Mouse (Mus musculus) heart, embryonic 14.5 days (tissue): ENCODE measurements at regions not wholly inside any gene's neighbourhood (a gene's known extent, or its start where the extent isn't known, plus 50 kb on each side); places are given as distances from the start of the nearest gene placed in this dataset.

Experiments used
- ATAC-seq: fragments of 200-750 bp; cut with Nextera tagmentation; 2 replicates; pipeline ENCODE4 v1.8.0; 2017; ENCODE audit warnings: low read depth, moderate TSS enrichment; ENCODE audit not compliant: insufficient number of reproducible peaks, insufficient read depth, low FRiP score
- H3K27ac ChIP-seq, 2 experiments: fragments of 200-500 bp in 1 of 2; fragments of 300-500 bp in 1 of 2; sonication (generic) in 1 of 2; replicated peaks in 1 of 2; 2 replicates each; pipeline ENCODE4 v1.5.1; 2012 to 2014; ENCODE audit warnings: low read depth in 2 of 2, low read length in 2 of 2, control low read depth in 1 of 2, mild to moderate bottlenecking in 1 of 2, mixed read lengths in 1 of 2; ENCODE audit not compliant: control insufficient read depth in 1 of 2, insufficient read depth in 1 of 2
- H3K27me3 ChIP-seq: fragments of 300-500 bp; sonication (generic); 2 replicates; pipeline ENCODE4 v1.6.1; 2014; ENCODE audit warnings: mild to moderate bottlenecking, low read length, control low read depth; ENCODE audit not compliant: control insufficient read depth, insufficient read depth
- H3K36me3 ChIP-seq: fragments of 300-500 bp; sonication (generic); 2 replicates; pipeline ENCODE4 v1.6.1; 2014; ENCODE audit warnings: mild to moderate bottlenecking, control low read depth, low read length, mixed read lengths; ENCODE audit not compliant: control insufficient read depth, insufficient read depth
- H3K4me1 ChIP-seq, 2 experiments: fragments of 200-500 bp in 1 of 2; fragments of 300-500 bp in 1 of 2; sonication (generic) in 1 of 2; 2 replicates each; pipeline ENCODE4 v1.6.1; 2012 to 2014; ENCODE audit warnings: low read length in 2 of 2, control low read depth in 1 of 2, mixed read lengths in 1 of 2; ENCODE audit not compliant: control insufficient read depth in 2 of 2, insufficient read depth in 2 of 2
- H3K4me2 ChIP-seq: fragments of 300-500 bp; sonication (generic); 2 replicates; pipeline ENCODE4 v1.6.1; 2014; ENCODE audit warnings: mild to moderate bottlenecking, low read length
- H3K4me3 ChIP-seq, 2 experiments: fragments of 200-500 bp in 1 of 2; fragments of 300-500 bp in 1 of 2; sonication (generic) in 1 of 2; 2 replicates each; pipeline ENCODE4 v1.5.1; 2012 to 2014; ENCODE audit warnings: low read length in 2 of 2, mild to moderate bottlenecking in 2 of 2, control low read depth in 1 of 2, low read depth in 1 of 2, moderate library complexity in 1 of 2; ENCODE audit not compliant: control insufficient read depth in 1 of 2, insufficient read depth in 1 of 2
- H3K9ac ChIP-seq: fragments of 300-500 bp; sonication (generic); 2 replicates; pipeline ENCODE4 v1.6.1; 2014; ENCODE audit warnings: mild to moderate bottlenecking, low read length
- H3K9me3 ChIP-seq: fragments of 300-500 bp; sonication (generic); 2 replicates; pipeline ENCODE4 v1.6.1; 2016; ENCODE audit warnings: low read length, control low read depth; ENCODE audit not compliant: control insufficient read depth
- WGBS: fragments of 180-500 bp; shearing (Covaris S2); extraction: QIAGEN DNeasy Blood & Tissue Kit; methylation state at CpG from one replicate; pipeline ENCODE4 v1.1.7; 2014; 5-methylcytosine and 5-hydroxymethylcytosine counted together

GRCm38 (mm10) chr1:51670009-51670408 lies 191.8 kb upstream of the Nabp1 start:
- no peak for ATAC-seq
- WGBS = 61% methylated on average over 3 of the region's 3 CpGs
- no peak overlapping the region for H3K4me3 ChIP-seq

GRCm38 (mm10) chr1:51668881-51669280 lies 190.7 kb upstream of the Nabp1 start:
- no peak overlapping the region for H3K9ac ChIP-seq
- no peak overlapping the region for H3K4me2 ChIP-seq
- no peaks in the 10 kb centered on the region for H3K4me1 ChIP-seq
- ATAC-seq = no peak
- H3K4me3 ChIP-seq = no peak overlapping the region
- H3K36me3 ChIP-seq = no peaks in the 10 kb centered on the region
- no peak overlapping the region for H3K27ac ChIP-seq
- no peaks in the 10 kb centered on the region for H3K27me3 ChIP-seq
- no peaks in the 10 kb centered on the region for H3K9me3 ChIP-seq

More at GRCm38 (mm10) chr1:51670009-51670408, 191.8 kb upstream of the Nabp1 start:
- H3K27ac ChIP-seq = no peak overlapping the region
- H3K4me1 ChIP-seq = no peaks in the 10 kb centered on the region
- no peaks in the 10 kb centered on the region for H3K9me3 ChIP-seq
- no peaks in the 10 kb centered on the region for H3K27me3 ChIP-seq
- no peaks in the 10 kb centered on the region for H3K36me3 ChIP-seq
- no peak overlapping the region for H3K9ac ChIP-seq
- H3K4me2 ChIP-seq = no peak overlapping the region

DNA sequence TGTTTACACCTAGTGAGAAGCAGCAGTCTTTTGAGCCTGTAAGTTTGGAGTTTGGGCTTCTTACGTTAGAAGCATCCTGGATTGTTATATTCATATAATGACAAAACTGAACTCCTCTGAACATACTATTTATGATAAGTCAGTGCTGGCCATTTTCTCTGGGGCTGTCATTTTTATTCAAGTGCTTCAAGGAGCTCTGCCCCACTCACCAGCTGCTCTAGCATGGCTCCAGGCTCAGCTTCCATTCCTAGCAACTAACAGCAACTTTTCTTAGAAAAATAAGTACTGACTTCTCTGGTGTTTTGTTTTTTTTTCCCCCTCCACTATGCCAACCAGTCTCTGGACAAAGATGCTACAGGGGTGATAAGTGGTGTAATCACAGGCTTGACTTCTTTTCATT lies 182.3 kb upstream of the Nabp1 start:
- no peaks in the 10 kb centered on the region for H3K36me3 ChIP-seq
- 84% methylated on average over 1 of the region's 1 CpGs for WGBS

GRCm38 (mm10) chr1:51657203-51657602 lies 179.0 kb upstream of the Nabp1 start:
- H3K4me3 ChIP-seq = no peak overlapping the region
- 45% methylated on average over 4 of the region's 4 CpGs for WGBS
- no peak for ATAC-seq

More for the DNA sequence above, 182.3 kb upstream of the Nabp1 start:
- Histone ChIP-seq H3K27ac (no peak overlapping the region), H3K4me2 (no peak overlapping the region), H3K9ac (no peak overlapping the region), H3K4me3 (no peak overlapping the region), H3K27me3 (no peaks in the 10 kb centered on the region), H3K4me1 (no peaks in the 10 kb centered on the region), H3K9me3 (no peaks in the 10 kb centered on the region)
- no peak for ATAC-seq

GRCm38 (mm10) chr1:51650653-51650995 lies 172.4 kb upstream of the Nabp1 start:
- Histone ChIP-seq H3K27ac (no peak overlapping the region), H3K4me1 (peaks cover 0 to 4% of the 10 kb centered on the region in 2 experiments; a peak in 1 of 4 replicates), H3K4me3 (no peak overlapping the region), H3K27me3 (no peaks in the 10 kb centered on the region), H3K4me2 (no peak overlapping the region), H3K9me3 (no peaks in the 10 kb centered on the region), H3K36me3 (no peaks in the 10 kb centered on the region), H3K9ac (no peak overlapping the region)
- ATAC-seq = no peak
- WGBS = 32% methylated on average over 3 of the region's 3 CpGs

More at GRCm38 (mm10) chr1:51657203-51657602, 179.0 kb upstream of the Nabp1 start:
- Histone ChIP-seq H3K9ac (no peak overlapping the region), H3K36me3 (no peaks in the 10 kb centered on the region), H3K27ac (no peak overlapping the region), H3K27me3 (no peaks in the 10 kb centered on the region), H3K4me1 (no peaks in the 10 kb centered on the region), H3K4me2 (no peak overlapping the region), H3K9me3 (no peaks in the 10 kb centered on the region)

DNA sequence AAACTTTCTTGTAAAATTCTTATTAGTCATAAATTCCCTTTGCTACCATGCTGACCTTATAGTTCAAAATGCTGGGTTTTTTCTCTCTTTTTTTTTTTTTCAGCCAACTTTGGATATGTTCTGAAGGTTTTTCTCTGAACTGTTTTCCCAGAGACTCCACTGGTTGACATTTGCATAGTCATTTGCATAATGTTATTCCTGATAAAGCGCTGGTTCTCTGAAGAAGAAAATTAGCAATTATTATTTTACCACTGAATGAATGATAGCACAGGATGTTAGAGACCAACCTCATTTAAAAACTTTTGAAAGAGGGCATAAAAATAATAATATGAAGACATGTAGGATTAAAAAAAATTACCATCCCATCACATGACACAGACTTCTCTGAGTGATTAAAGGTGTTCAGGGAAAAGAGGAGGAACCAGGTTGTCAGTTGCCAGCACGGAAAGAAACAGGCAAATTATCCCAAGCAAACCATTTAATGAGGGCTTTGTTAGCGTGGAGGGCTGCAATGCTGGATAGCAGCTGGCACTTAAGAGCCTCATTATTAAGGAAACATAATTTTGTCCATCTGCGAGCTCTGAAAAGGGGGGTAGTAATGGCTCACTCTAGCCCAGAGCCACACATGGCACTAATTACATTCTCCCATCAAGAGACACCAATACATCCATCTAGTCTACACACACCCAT lies 171.9 kb upstream of the Nabp1 start:
- WGBS = 62% methylated on average over 4 of the region's 4 CpGs
- Histone ChIP-seq H3K4me2 (no peak overlapping the region), H3K27ac (no peak overlapping the region), H3K36me3 (no peaks in the 10 kb centered on the region), H3K9ac (no peak overlapping the region), H3K9me3 (no peaks in the 10 kb centered on the region), H3K4me1 (peaks cover 0 to 4% of the 10 kb centered on the region in 2 experiments; a peak in 1 of 4 replicates), H3K4me3 (no peak overlapping the region), H3K27me3 (no peaks in the 10 kb centered on the region)
- ATAC-seq = no peak

DNA sequence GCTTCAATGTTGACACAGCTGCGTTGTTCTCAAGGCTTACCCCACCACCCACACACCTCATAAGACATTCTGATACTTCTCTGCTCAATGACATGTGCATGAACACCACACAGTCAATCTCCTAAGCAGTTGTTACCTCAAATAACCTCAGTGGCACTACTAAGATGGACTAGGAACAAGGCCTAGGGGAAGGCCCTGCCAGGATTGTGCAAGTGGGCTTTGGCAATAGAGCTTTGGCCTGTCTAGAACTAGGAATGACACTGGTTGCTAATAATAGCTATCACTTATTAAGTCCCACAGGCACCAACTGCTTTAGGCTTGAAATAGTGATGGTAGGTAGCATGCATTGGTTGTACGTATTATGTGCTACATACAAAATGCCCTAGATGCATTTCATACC lies 169.7 kb upstream of the Nabp1 start:
- peaks cover 0 to 4% of the 10 kb centered on the region in 2 experiments; a peak in 1 of 4 replicates for H3K4me1 ChIP-seq
- H3K27ac ChIP-seq = no peak overlapping the region
- no peak for ATAC-seq

DNA sequence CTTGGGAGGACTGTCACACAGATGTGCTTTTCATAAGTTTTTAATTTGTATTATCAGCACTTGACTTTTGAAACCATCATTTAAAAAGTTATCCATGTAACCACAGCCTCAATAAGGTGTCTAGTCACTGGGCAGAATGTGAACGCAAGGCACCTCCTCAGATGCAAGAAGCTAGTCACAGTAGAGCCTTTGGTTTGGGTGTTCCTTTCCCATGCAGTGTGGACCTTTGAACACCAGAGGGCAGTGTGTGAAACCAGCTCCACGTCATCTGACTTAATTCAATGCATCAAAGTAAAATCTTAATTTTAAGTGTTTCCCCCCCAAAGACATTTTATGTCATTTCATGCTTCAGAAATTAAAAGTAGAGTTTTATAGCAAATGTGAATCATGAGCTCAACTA lies 166.2 kb upstream of the Nabp1 start:
- no peaks in the 10 kb centered on the region for H3K27me3 ChIP-seq
- H3K4me2 ChIP-seq = no peak overlapping the region
- H3K27ac ChIP-seq = no peak overlapping the region
- no peak overlapping the region for H3K9ac ChIP-seq
- peaks cover 0 to 4% of the 10 kb centered on the region in 2 experiments; a peak in 1 of 4 replicates for H3K4me1 ChIP-seq
- H3K9me3 ChIP-seq = no peaks in the 10 kb centered on the region
- no peak overlapping the region for H3K4me3 ChIP-seq
- no peaks in the 10 kb centered on the region for H3K36me3 ChIP-seq
- no peak for ATAC-seq
- WGBS = 29% methylated on average over 2 of the region's 2 CpGs

More for the DNA sequence above, 169.7 kb upstream of the Nabp1 start:
- no peak overlapping the region for H3K9ac ChIP-seq
- no peaks in the 10 kb centered on the region for H3K36me3 ChIP-seq
- no peak overlapping the region for H3K4me3 ChIP-seq
- no peaks in the 10 kb centered on the region for H3K27me3 ChIP-seq
- no peaks in the 10 kb centered on the region for H3K9me3 ChIP-seq
- H3K4me2 ChIP-seq = no peak overlapping the region
- 67% methylated on average over 2 of the region's 2 CpGs for WGBS
